Comparison of ENCODE assay signal across 8 mouse cellular contexts in genomic region chr1:133385506-133385905, GRCm38 (mm10). TPM values are rescaled to one million over a fixed set of nuclear protein-coding genes. Genes with fewer than 3 reads are reported as not detected.
DNase-seq lines count a peak whose midpoint lies in the region; ATAC-seq lines count a peak whose summit lies in the region.

No protein-coding gene starts in this region.

- ATAC-seq in granulocyte monocyte progenitor cell, adult 5-6 weeks (replicated peaks; ENCODE audit: poor library complexity, severe bottlenecking) = peak; percentile 80
- ATAC-seq in liver, embryonic 12.5 days = 0 out of 2 replicates have a peak, but pooled peaks have one; percentile 19

- H3K4me3 ChIP-seq in liver, embryonic 12.5 days = peak overlapping the region; percentile 4; the same call in 1 of the 2 replicates

- 24% methylated on average over 9 of the region's 9 CpGs for WGBS in liver, embryonic 12.5 days (ENCODE audit: insufficient replicate concordance)

- no peaks in the 10 kb centered on the region for H3K27me3 ChIP-seq in liver, embryonic 12.5 days (replicated peaks)

- peak; percentile 77 for DNase-seq in A20 (ENCODE audit: low read depth, low spot score)
- DNase-seq in Muller cell, postnatal 12 days (ENCODE audit: inconsistent ontology term) = peak; percentile 31
- peak; percentile 85 for DNase-seq in embryo, embryonic 11 days
- peak; percentile 68 to 80 for DNase-seq in kidney, adult 8-10 months
- peak; percentile 87 for DNase-seq in naive thymus-derived CD4-positive, alpha-beta T cell, adult 2 months (ENCODE audit: low read depth)
- DNase-seq in thymus, postnatal 10 days (ENCODE audit: low spot score in 2 of 2) = peak; percentile 78 to 90

- H3K27ac ChIP-seq in liver, embryonic 12.5 days = no peak overlapping the region

- H3K4me1 ChIP-seq in liver, embryonic 12.5 days = peaks cover 17% of the 10 kb centered on the region

- peak overlapping the region; percentile 40 for H3K4me2 ChIP-seq in liver, embryonic 12.5 days

- peaks cover 17% of the 10 kb centered on the region for H3K36me3 ChIP-seq in liver, embryonic 12.5 days

- H3K9me3 ChIP-seq in liver, embryonic 12.5 days (replicated peaks) = no peaks in the 10 kb centered on the region

- peak overlapping the region; percentile 24; the same call in 1 of the 2 replicates for H3K9ac ChIP-seq in liver, embryonic 12.5 days

RNA-seq across cellular contexts. Expression of gene Etnk2, which starts 22.1 kb away (rescaled TPM):
- total RNA-seq in granulocyte monocyte progenitor cell, adult 5-6 weeks (2014; fragmentation: Nextera tagmentation) = not detected in 2 replicates
- total RNA-seq in granulocyte monocyte progenitor cell, adult 5-6 weeks (2017) = not detected in 2 replicates
- 4.0 and 4.1 TPM in 2 replicates for polyA plus RNA-seq in liver, embryonic 12.5 days (2016; fragmentation: Nextera tagmentation; extraction: Ambion mirVana)

RNA-seq across cellular contexts. Expression of gene Ren1, which starts 35.2 kb away (rescaled TPM):
- total RNA-seq in granulocyte monocyte progenitor cell, adult 5-6 weeks (2014; fragmentation: Nextera tagmentation) = not detected in 2 replicates
- total RNA-seq in granulocyte monocyte progenitor cell, adult 5-6 weeks (2017) = not detected in 2 replicates
- 0.29 and 0.39 TPM in 2 replicates for polyA plus RNA-seq in liver, embryonic 12.5 days (2016; fragmentation: Nextera tagmentation; extraction: Ambion mirVana)

RNA-seq across cellular contexts. Expression of gene Sox13, which starts 38.7 kb away (rescaled TPM):
- total RNA-seq in granulocyte monocyte progenitor cell, adult 5-6 weeks (2014; fragmentation: Nextera tagmentation) = 2.9 and 4.2 TPM in 2 replicates
- total RNA-seq in granulocyte monocyte progenitor cell, adult 5-6 weeks (2017) = 1.7 and 4.8 TPM in 2 replicates
- polyA plus RNA-seq in liver, embryonic 12.5 days (2016; fragmentation: Nextera tagmentation; extraction: Ambion mirVana) = 3.4 and 3.7 TPM in 2 replicates

Comparison
In these comparisons a context has a peak if more than half of its experiments do, and no peak if none do; other contexts are left out.
1. DNase-seq: peak in every context shown above with its lines; median percentile 87 in naive thymus-derived CD4-positive, alpha-beta T cell, adult 2 months; 85 in embryo, embryonic 11 days; 84 in thymus, postnatal 10 days; 77 in A20; 74 in kidney, adult 8-10 months; 31 in Muller cell, postnatal 12 days.